Mouse (Mus musculus) lung, adult 18-20 months (tissue): ENCODE data around the gene Rpf2.

Source experiments
- DNase-seq, 2 experiments: peaks; one replicate each; pipeline ENCODE4 v3.0.0; 2022; ENCODE audit warnings: mixed read lengths in 2 of 2

The Rpf2 gene

DNA sequence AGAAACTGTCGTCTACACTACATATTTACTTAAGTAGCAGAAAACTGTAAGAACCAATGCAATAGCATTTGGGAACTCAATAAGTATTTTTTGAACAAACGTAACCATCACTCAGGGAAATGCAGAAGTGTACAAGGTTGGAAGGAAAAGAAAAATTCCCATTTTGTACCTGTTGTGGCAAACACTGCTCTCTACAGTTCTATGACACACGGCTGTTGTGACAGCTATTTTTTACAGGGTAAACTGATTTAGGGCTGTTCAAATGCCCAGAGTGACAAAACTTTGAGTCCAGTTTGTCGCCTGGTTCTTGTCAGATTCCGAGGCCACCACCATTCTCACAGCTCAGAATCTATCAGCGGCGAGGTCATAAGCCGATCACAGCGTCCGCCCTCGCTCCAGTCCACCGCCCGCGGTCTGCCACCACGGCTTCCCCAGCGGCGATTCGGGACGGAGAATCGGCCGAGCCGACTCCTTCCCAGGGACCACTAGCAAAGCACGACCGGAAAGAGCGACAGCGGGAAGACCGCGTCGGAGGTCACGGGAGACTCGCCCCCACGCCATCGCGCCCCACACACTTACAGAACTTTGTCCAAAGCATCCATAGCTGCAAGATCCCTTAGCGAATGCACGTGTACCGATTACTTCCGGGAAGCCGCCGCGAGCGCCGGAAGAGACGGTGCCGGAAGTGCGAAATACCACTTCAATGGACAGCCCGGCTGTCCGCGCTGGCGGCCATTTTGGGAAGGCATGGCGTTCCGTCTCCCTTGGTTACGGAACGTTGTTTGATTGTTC lies at the start of gene Rpf2:
Rpf2 (minus strand) TSS at position 663 of the 792 bp plus-strand sequence.
- peak; percentile 79 to 85 for DNase-seq

DNA sequence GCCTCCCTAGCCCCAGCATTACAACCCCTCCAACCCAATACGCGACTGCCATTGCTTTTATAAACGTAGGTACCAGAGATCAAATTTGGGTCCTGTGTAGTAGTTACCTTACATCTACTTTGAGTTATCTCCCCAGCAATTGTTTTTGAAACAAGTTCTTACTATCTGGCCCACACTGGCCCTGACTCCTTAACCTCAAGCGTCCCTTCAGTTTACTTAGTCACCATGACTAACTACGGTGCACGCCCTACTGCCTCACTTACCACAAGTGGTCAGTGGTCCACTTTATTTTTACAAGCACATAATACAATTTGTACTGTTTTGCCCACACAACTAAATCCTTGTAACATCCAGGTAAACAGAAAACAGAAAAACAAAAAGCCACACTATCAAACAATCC lies 45.8 kb upstream of the Rpf2 start:
- DNase-seq: no peak

DNA sequence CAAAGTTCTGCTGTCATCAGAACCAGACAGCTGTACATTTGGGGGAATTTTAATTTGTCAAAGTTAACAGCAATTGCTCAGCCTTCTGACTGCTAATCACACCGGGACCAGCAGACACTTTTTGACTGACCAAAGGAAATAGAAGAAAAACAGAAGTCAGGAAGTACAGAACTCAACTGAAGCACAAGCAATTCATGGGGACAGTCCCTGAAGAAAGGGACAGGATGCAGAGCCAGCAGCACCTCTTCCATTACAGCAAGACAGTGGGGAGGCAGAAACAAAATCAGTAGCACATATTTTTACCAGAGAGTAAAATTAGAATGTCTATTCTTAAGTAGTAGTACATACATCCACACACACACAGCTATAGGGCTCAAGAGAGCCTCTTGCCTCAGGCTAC lies 39.9 kb upstream of the Rpf2 start:
- no peak for DNase-seq

DNA sequence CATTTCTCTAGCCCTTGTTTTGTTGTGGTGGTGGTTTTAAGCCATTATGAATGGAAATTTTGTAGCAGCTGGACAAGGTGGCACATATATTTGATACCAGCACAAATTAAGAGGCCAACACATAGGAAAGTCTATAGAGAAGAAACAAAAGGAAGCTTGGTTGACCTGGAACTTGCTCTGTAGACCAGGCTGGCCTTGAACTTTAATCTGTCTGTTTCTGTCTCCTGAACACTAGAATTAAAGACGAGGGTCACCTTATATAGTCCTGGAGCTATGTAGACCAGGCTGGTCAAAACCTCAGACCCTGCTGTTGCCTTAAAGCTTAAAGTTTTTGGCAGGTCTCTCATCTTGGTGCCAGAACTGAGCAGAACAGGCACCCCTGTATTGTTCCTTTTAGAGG lies 38.7 kb upstream of the Rpf2 start:
- no peak for DNase-seq

DNA sequence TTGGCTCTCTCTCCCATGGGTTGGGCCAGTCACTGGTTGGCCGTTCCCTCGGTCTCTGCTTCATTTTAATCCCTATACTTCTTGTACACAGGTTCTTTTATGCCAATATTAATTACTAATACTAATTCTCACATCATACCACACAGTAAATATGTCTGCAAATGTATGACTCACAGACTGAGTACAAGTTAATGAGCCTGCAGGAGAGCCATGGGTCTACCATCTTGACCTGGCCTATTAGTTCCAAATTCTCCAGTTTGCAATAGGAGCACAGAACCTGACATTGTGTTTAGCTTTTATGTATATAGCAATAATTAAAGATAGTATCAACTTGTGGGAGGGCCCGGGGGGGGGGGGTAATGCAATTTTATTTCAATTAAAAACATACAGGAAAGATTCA lies 38.2 kb upstream of the Rpf2 start:
- DNase-seq: no peak

DNA sequence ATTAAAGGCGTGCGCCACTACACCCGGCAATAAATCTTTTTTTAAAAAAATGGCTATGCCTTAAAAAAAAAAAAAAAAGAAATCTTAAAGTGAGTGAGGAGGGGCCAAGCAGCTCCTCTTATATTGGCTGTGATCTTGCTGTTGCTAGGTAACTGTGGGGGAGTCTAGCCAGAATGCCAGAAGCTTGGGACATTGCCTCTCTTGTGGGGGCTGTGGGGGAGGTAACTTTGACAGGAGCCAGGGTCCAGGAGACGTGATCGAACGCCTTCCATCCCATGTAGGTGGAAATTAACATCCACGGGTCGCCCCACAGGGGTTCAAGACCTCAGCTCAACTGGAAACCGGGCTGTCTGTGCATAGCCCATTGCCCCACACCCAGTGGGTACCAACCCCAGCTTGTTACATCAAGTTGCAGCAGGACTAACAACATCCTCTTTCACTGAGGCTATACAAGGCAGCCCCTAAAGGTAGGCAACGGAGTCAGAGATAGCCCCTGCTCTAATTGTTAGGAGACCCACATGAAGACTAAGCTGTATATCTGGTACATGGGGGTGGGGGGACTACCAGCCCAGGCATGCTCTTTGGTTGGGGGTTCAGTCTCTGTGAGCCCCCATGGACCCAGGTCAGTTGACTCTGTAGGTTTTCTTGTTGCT lies 37.5 kb upstream of the Rpf2 start:
- no peak for DNase-seq

DNA sequence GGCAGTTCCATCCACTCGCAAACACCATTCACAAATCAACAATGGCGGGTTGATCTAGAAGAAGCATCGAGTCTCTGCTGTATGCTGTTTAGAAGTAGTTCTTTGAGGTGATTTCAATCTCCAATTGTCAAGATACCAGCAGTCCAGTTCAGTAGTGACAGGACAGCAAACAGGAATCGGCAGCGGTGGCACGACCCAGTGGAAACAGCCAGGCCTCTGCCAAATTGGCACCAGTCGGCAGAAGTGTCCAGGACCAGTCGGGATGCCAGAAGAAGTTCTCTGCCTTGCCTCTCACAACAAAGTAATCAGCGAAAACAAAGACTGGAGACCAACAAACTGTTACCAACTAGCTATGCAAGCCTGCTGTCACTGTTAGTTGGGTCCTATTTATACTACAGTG lies 36.8 kb upstream of the Rpf2 start:
- DNase-seq: no peak

DNA sequence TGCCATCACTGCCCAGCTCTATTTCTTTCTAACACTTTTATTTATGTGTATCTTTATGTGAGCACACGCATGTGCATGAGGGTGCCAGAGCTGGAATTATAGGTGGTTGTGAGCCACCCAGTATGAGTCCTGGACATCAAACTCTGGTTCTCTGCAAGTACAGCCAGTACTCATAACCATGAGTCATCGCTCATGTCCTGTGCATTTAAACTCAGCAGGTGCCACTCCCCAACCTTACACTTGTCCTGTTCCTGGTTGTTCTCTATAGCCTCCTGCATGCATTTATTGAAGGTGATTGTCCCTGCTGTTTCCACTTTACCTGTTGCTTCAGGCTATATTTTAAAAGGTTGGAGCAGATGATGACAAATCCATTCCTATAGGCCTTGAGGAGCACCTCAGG lies 34.7 kb upstream of the Rpf2 start:
- DNase-seq: no peak

DNA sequence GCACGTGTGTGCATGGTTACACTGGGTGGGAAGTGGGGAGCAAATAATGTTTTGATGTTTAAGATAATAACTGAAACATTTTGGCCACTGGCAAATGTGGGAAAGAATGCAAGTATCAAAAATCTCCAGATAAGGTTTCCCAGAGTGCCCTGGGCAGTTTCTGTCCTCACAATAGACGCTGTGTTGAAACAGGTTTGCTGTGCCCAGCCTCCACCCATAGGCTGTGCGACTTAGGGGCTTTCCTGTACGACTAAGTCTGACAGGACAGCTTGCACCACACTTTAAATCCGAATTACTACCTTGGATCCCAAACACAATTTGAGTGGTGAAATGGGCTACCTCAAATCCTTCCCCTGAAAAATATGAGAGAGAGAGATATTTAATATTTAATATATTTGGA lies 31.5 kb upstream of the Rpf2 start:
- DNase-seq: no peak

DNA sequence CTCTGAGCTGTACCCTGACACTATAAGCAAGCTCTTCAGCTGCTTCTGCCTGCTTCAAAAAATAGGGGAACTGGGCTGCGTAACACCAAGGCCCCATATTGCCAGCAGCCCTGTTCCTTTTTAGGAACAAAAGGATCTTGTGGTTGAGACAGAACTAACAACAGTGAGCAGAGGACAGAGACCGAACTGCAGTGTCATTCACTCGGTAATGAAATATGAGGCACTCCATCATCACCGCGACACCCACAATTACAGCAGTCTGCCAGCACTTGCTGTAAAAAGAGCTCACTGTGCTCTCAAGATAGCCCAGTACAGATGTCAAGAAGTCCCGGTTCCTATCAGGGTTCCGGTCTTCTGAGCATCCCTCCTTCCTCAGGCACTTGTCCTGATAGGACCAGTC lies 29.2 kb upstream of the Rpf2 start:
- no peak for DNase-seq

DNA sequence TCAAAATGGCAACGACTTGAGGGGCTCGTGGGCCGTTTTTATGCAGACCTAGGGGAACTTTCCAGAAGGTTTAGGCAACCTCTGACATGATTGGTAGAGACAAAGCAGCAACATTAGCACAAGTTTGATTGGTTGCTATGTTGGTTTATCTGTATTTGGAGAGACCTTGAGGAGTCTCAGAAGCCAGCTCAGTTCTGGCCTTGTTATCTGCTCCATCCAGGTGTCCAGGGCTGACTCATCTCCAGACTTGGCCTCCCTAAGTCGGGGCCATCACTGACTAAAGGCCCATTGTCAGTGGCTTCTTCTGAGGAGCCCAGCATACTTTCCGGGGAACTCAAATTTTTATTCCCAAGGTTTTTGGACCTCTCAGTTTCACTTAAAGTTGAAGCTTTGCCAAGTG lies 27.1 kb upstream of the Rpf2 start:
- no peak for DNase-seq

DNA sequence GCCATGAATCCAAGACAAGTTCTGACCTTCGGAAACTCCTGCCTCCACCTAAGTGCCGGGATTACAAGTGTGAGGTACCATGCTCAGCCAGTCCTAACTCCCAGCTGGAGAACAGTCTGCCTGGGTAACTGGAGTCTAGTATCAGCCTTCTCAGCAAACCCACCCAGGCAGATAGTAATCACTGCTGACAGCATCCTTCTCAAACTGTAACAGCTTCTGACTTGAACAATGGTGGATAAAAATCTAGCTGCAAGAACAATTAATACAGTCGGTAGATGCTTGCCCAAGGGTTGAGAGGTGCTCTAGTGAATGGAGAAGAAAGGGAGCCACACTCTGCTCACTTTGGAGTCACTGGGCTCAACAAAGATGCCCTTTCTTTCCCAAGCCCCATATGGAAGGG lies 24.4 kb upstream of the Rpf2 start:
- no peak for DNase-seq

DNA sequence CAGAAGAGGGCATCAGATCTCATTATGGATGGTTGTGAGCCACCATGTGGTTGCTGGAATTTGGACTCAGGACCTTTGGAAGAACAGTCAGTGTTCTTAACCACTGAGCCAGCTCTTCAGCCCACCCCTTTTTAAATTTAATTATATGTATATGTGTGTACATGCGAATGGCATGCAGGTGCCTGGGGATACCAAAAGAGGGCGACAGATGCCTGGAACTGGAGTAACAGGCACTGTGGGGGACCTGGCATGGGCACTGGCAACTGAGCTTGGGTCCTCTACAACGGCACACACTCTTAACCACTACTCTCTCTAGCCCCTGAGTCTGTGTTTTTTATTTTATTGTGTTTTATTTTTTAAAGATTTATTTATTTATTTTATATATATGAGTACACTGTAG lies 18.1 kb upstream of the Rpf2 start:
- no peak for DNase-seq

DNA sequence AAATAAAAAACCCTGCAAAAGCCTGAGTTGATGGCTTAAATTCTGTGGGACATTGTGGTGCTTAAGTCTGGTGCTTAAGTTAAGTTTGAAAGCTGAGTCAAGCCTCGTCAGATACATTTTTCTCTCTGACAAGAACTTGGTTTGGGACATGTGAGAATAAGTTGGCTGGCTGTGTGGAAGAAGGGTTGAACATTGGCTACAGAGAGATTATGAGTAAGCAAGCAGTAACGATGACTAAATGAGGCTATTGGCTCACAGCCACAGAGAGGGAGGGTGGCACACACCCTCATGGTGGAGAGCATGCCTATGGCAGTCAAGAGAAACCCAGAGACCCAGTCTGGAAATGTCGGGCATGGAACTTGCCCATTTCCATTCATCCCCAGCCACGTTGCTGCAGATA lies 16.9 kb upstream of the Rpf2 start:
- DNase-seq: no peak

DNA sequence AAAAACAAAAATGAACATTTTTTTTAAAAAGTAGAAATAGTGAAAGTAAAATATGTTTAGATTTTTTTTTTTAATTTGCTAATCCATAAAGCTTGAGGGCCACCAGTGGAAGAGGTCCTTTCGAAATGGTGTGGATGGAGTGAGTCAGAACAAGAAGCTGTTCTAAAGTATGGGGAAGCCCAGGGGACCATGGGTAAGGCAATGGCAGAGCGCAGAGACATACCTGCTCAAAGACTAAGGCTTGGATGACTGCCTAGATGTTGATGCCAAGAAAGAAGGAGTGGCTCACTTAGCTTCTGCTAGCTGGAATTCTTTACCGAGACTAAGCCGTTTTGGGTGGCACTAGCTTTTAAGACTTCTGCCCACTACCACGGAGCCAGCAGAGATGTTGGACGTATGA lies 15.4 kb upstream of the Rpf2 start:
- DNase-seq: peak in 1 of 2 experiments; percentile 24

DNA sequence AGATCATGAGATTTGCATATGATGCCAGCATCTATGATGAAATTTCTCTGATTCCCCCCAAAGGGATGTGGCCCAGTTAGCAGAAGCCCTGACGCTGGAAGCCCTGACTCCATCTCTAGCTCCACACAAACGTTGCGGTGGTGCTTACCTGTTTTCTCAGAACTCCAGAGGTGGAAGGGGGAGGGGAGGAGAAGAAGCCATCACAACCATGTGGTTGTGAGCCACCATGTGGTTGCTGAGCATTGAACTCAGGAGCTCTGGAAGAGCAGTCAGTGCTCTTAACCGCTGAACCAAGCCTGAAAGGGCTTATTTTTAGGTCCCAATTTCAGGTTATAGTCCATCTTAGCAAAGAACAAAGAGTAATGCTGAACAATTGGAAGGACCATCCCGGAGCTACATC lies 13.5 kb upstream of the Rpf2 start:
- DNase-seq: no peak

DNA sequence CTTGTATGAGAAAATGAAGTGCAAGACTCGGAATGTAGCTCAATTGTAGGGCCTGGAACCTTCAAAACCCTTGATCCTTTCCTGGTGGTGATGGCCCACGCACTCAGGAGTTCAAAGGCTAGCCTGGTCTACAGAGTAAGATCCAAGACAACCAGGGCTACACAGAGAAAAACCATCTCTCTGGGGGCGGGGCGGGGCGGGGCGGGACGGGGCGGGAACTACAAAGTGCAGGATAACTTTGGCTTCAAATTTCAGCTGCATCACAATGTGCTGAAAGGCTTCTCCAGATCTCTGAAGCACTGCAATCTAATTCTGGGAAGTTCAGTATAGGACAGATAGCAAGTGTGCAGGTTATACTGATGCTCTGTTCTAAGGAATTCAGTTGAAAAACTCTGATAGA lies 12.7 kb upstream of the Rpf2 start:
- DNase-seq: no peak

DNA sequence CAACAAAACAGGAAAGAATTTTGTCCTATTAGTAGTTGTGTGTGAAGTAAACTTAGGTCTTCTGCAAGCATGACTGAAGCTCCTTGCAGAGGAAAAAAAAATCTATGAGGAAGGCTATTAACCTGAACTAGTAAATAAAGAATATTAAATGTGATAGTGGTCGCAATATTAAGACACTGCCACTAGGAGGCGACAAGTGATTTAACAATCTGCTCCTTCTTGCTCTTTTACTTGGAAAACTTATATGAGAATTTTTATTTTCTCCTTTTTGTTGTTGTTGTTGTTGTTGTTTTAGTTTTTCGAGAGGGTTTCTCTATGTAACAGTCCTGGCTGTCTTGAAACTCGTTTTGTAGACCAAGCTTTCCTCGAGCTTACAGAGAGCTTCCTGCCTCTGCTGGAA lies 12.1 kb upstream of the Rpf2 start:
- DNase-seq: peak; percentile 9 to 64

DNA sequence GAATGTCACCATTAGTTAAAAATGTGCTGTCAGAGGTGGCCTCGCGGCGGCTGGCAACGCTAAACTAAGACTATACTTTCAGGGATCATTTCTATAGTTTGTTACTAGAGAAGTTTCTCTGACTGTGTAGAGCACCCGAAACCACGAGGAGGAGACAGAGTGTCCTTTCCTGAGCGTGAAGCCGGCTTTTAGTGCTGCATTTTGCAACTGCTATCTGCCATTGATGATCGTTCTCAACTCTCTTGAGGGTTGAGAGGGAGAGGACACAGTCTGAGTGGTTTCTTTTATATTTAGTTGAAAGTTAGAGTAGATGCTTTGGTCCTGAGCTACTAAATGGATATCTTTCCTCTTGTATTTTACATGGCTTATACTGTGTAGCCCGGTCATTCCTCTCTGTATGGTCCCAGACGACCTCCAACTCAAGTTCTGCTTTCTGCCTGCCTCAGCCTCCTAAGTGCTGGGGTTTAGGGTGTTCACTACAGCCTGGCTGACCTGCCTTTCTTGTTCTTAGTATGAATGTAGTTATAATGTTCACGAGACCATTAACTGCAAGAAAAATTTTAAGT lies 11.6 kb upstream of the Rpf2 start:
- peak; percentile 68 to 73 for DNase-seq

DNA sequence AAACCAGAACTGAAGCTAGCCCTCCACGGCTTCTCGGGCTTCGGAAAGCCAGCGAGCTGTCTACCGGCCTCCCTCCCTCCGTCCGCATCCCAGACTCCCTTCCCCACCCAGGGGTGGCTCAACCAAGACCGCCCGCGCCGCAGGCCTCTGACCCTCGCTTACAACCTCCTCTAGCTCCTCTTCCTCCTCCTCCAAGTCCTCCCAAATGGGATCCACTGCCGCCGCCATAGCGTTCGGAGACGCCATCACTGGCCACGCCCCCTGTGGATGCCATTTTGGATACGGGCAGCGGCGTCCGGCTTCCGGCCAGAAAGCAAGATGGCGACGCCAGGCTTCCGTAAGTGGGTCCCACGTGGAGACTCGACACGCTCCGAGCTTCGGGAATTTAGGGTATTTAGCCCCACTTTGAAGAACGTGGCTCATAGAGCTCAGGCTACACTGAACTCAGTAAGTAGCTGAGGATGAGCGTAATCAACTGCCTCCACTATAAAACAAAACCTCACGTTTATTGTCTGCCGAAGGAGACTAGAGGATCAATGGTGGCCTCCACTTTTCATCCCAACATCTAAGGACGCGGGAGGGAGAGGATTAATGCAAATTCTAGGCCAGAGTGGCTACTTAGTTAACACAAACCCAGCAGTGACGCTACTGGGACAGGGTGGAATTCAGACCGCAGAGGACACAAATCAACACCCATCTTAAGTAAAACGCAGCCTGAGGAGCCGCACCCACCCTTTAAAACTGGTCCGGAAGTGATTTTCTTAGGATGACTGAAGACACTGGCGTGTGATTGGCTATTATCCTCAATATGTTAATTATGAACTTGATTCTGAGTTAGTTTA lies 10.8 kb upstream of the Rpf2 start, which contains the start of gene Gtf3c6:
Gtf3c6 (minus strand) TSS at position 695 of the 842 bp plus-strand sequence.
- peak; percentile 91 to 93 for DNase-seq

DNA sequence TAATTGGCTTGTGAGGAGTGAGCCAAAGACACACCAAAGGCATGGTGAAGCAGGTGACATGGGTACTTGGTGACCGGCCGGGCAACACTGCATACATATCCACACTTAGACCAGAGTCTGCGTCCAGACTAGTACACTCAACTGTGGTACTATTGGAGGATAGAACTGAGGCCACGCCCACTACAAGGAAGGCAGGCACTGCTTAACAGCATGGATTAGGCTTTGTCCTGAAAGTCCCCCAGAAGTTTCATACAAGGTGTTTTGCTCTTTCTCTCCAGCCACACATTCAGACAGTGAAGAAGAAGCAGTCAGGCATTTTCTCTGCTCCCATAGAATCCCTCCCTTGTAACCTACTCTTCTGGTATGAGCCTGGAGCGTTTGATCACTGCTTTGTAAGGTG lies 9.9 kb upstream of the Rpf2 start:
- peak; percentile 62 to 66 for DNase-seq

DNA sequence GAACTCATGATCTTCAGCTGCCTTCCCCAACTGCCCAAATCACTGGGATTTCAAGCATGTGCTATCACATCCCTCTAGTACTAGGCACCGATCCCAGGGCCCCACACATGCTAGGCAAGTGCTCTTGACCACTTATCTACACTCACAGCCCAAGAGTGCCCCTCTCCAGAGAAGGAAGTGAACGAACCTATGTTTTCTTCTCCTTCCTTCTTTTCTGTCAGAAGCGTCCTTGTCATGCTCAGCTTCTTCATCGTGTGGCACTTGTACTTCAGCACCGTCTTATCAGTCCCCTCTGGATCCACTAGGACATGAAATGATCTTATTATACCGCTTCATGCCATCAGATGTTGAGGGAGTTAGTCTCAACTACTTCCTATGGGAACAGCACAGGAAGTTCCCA lies 4.1 kb upstream of the Rpf2 start:
- no peak for DNase-seq

DNA sequence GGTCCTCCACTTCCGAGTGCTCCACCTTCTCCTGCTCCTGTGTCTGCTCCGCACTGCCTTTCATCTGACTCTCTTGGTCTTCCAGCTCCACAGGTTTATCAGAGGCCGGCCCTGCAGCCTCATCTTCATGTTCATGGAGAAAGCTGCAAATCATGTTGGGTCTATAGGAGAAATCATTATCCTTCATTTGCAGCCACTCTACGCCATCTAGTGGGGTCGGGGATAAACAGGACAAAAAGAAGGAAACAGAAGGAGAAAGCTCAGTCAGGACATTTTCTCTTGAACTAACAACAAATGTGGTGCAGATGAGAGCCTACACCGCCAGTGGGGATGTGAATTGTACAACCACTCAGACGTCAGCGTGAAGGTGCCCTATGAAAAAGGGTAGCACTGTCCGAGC lies 2.8 kb upstream of the Rpf2 start:
- DNase-seq: no peak
